Mouse (Mus musculus): ENCODE results near the gene Klhl15.

DNA sequence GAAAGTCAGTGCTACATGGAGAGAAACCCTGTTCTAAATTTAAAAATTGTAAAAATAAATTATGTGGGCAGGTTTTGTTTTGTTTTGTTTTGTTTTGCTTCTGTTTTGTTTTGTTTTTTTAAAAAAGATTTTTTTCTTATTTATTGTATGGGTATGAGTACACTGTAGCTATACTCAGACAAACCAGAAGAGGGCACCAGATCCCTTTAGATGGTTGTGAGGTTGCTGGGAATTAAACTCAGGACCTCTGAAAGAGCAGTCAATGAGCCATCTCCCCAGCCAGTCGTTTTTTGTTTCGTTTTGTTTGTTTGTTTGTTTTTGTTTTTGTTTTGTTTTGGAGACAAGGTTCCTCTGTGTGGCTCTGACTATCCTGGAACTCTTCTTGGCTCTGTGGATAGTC lies 54.5 kb downstream of the Klhl15 start:
- TF ChIP-seq GATA1 (IDR thresholded peaks at IDR 0.05; ENCODE audit: borderline replicate concordance, low read length), result no peak
- no peak for TF ChIP-seq FLI1 (IDR thresholded peaks at IDR 0.05; ENCODE audit: low read length)

All from megakaryocyte, embryonic 14.5 days (primary cell).